Mouse (Mus musculus) C2C12 (cell line): Measurements from ENCODE around the gene Mctp1. TPM values are rescaled to one million over a fixed set of nuclear protein-coding genes. Genes with fewer than 3 reads are reported as not detected.
"Not testable (repeated sequence)": the region's sequence is repeated elsewhere in the genome, so short reads cannot be mapped to it uniquely, and the experiment has no call there.

Experiments
- H3K27me3 ChIP-seq: one replicate; pipeline ENCODE4 v1.6.1; 2011; ENCODE audit not compliant: control insufficient read depth, insufficient read depth, insufficient read length
- H3K36me3 ChIP-seq: one replicate; pipeline ENCODE4 v1.6.1; 2011; ENCODE audit not compliant: control insufficient read depth, insufficient read depth
- H3K4me3 ChIP-seq: one replicate; pipeline ENCODE4 v1.5.1; 2011; ENCODE audit warnings: mild to moderate bottlenecking, control low read depth; ENCODE audit not compliant: poor library complexity, insufficient read depth, severe bottlenecking
- H3K79me2 ChIP-seq: one replicate; pipeline ENCODE4 v1.6.1; 2011; ENCODE audit not compliant: control insufficient read depth, insufficient read depth
- H3K79me3 ChIP-seq: one replicate; pipeline ENCODE4 v1.6.1; 2011; ENCODE audit warnings: low read depth, control low read depth
- H3ac ChIP-seq: one replicate; pipeline ENCODE3; 2011; ENCODE audit warnings: low read depth; ENCODE audit not compliant: control insufficient read depth, insufficient read length
- CEBPB ChIP-seq: IDR thresholded peaks from one replicate; pipeline ENCODE4 v1.6.1; 2011; ENCODE audit warnings: low read depth, mild to moderate bottlenecking, control low read depth, moderate library complexity
- CTCF ChIP-seq: IDR thresholded peaks from one replicate; pipeline ENCODE4 v1.5.1; 2011; ENCODE audit not compliant: control insufficient read depth, insufficient read depth, insufficient read length
- FOSL1 ChIP-seq: IDR thresholded peaks from one replicate; pipeline ENCODE4 v1.8.0; 2011; ENCODE audit warnings: mild to moderate bottlenecking, low read length; ENCODE audit not compliant: poor library complexity, insufficient read depth, severe bottlenecking
- MAX ChIP-seq: IDR thresholded peaks from one replicate; pipeline ENCODE4 v1.6.1; 2011; ENCODE audit warnings: mild to moderate bottlenecking, control low read depth
- MYOD1 ChIP-seq: IDR thresholded peaks from one replicate; pipeline ENCODE4 v1.6.1; 2011; ENCODE audit warnings: low read depth; ENCODE audit not compliant: control insufficient read depth, insufficient read length
- MYOG ChIP-seq: IDR thresholded peaks from one replicate; pipeline ENCODE4 v1.6.1; 2011; ENCODE audit not compliant: control insufficient read depth, insufficient read length; ENCODE audit errors: extremely low read depth
- USF1 ChIP-seq: IDR thresholded peaks from one replicate; pipeline ENCODE4 v1.6.1; 2011; ENCODE audit warnings: low read depth, mild to moderate bottlenecking, control low read depth, moderate library complexity
- long read RNA-seq, 2 experiments: library from polyadenylated mRNA; unstranded; transcript quantifications; one replicate each; pipeline ENCODE4 v2.0.0; 2019 to 2020
- polyA plus RNA-seq: library from polyadenylated mRNA; unstranded; fragments of >200 nt; fragmentation: generic; extraction: Trizol; gene quantifications from one replicate; pipeline ENCODE4 v1.2.1, GENCODE M21; 2012; ENCODE audit warnings: missing spikeins

Gene Mctp1
- 0.36 TPM for polyA plus RNA-seq
- long read RNA-seq, experiment 1, result 0 reads
- long read RNA-seq, experiment 2, result 0 reads

- H3K79me2 ChIP-seq, result no peaks in the 10 kb centered on the region
- H3K36me3 ChIP-seq, result no peaks in the 10 kb centered on the region
- no peak within 1 kb of the TSS for H3ac ChIP-seq
- H3K79me3 ChIP-seq, result no peaks in the 10 kb centered on the region
- TF ChIP-seq CTCF (no peak), MYOD1 (no peak), FOSL1 (no peak), CEBPB (no peak), USF1 (no peak), MAX (no peak), MYOG (no peak)
- H3K27me3 ChIP-seq, result peaks cover 9% of the 10 kb centered on the region
- H3K4me3 ChIP-seq, result no peak within 1 kb of the TSS
Observed at GRCm38 (mm10) chr13:76383972-76384663, at the start of gene Mctp1. Mctp1 (plus strand) TSS chr13:76384535.

- not testable (repeated sequence) for H3K79me2 ChIP-seq, H3K79me3 ChIP-seq, H3K4me3 ChIP-seq
Observed at GRCm38 (mm10) chr13:76345941-76346340, 38.4 kb upstream of the Mctp1 start.

GRCm38 (mm10) chr13:76358720-76359119 is 25.6 kb upstream of the Mctp1 start:
- no peak overlapping the region for H3K4me3 ChIP-seq
- H3K36me3 ChIP-seq, result no peaks in the 10 kb centered on the region
- no peaks in the 10 kb centered on the region for H3K79me2 ChIP-seq
- H3K79me3 ChIP-seq, result no peaks in the 10 kb centered on the region
- H3ac ChIP-seq, result no peak overlapping the region
- TF ChIP-seq MYOG (no peak), MYOD1 (no peak), USF1 (no peak), MAX (no peak), CEBPB (no peak), FOSL1 (no peak), CTCF (no peak)
- H3K27me3 ChIP-seq, result no peaks in the 10 kb centered on the region

More at GRCm38 (mm10) chr13:76345941-76346340, 38.4 kb upstream of the Mctp1 start:
- H3ac ChIP-seq, H3K27me3 ChIP-seq, H3K36me3 ChIP-seq: not testable (repeated sequence)

GRCm38 (mm10) chr13:76384664-76385435 is 515 bp downstream of the Mctp1 start:
- H3K4me3 ChIP-seq, result no peak overlapping the region

GRCm38 (mm10) chr13:76388615-76389014 is 4.3 kb downstream of the Mctp1 start:
- no peak for TF ChIP-seq MYOG
- TF ChIP-seq CTCF, result no peak
- TF ChIP-seq USF1, result no peak
- no peak for TF ChIP-seq FOSL1
- TF ChIP-seq MYOD1, result no peak
- TF ChIP-seq MAX, result no peak
- TF ChIP-seq CEBPB, result no peak
- no peaks in the 10 kb centered on the region for H3K79me2 ChIP-seq
- H3K36me3 ChIP-seq, result no peaks in the 10 kb centered on the region
- no peak overlapping the region for H3ac ChIP-seq
- peaks cover 9% of the 10 kb centered on the region for H3K27me3 ChIP-seq
- no peak overlapping the region for H3K4me3 ChIP-seq
- H3K79me3 ChIP-seq, result no peaks in the 10 kb centered on the region

More at GRCm38 (mm10) chr13:76384664-76385435, 515 bp downstream of the Mctp1 start:
- TF ChIP-seq CTCF (no peak), FOSL1 (no peak), MAX (no peak), MYOD1 (no peak), USF1 (no peak), MYOG (no peak), CEBPB (no peak)
- no peaks in the 10 kb centered on the region for H3K79me2 ChIP-seq
- H3K36me3 ChIP-seq, result no peaks in the 10 kb centered on the region
- H3K27me3 ChIP-seq, result peaks cover 9% of the 10 kb centered on the region
- H3K79me3 ChIP-seq, result no peaks in the 10 kb centered on the region
- no peak overlapping the region for H3ac ChIP-seq
